Mouse (Mus musculus): ENCODE measurements around the gene Cyp4v3.
"Not testable (repeated sequence)": the region's sequence is repeated elsewhere in the genome, so short reads cannot be mapped to it uniquely, and the experiment has no call there.

Cyp4v3 gene

GRCm38 (mm10) chr8:45332685-45333409 lies at the start of gene Cyp4v3:
Cyp4v3 (minus strand) TSS chr8:45333216.
- peak; percentile 76 to 80 for DNase-seq (ENCODE audit: low spot score in 2 of 2)

GRCm38 (mm10) chr8:45381963-45382347 lies 48.9 kb upstream of the Cyp4v3 start, which contains the start of gene Fam149a:
Fam149a (minus strand) TSS chr8:45382291.
- DNase-seq (ENCODE audit: low spot score in 2 of 2), result no peak

GRCm38 (mm10) chr8:45381075-45381962 lies 48.3 kb upstream of the Cyp4v3 start:
- DNase-seq (ENCODE audit: low spot score in 2 of 2), result no peak

GRCm38 (mm10) chr8:45380598-45380997 lies 47.6 kb upstream of the Cyp4v3 start:
- no peak for DNase-seq (ENCODE audit: low spot score in 2 of 2)

GRCm38 (mm10) chr8:45374071-45374470 lies 41.1 kb upstream of the Cyp4v3 start:
- no peak for DNase-seq (ENCODE audit: low spot score in 2 of 2)

GRCm38 (mm10) chr8:45367154-45367553 lies 34.1 kb upstream of the Cyp4v3 start:
- peak; percentile 33 to 42 for DNase-seq (ENCODE audit: low spot score in 2 of 2)

- DNase-seq (ENCODE audit: low spot score in 2 of 2), result no peak
These were observed 30.2 kb upstream of the Cyp4v3 start for GRCm38 (mm10) chr8:45363220-45363619.

GRCm38 (mm10) chr8:45362323-45362722 lies 29.3 kb upstream of the Cyp4v3 start:
- DNase-seq (ENCODE audit: low spot score in 2 of 2), result no peak

GRCm38 (mm10) chr8:45359091-45359605 lies 26.1 kb upstream of the Cyp4v3 start:
- DNase-seq (ENCODE audit: low spot score in 2 of 2), result no peak

- no peak for DNase-seq (ENCODE audit: low spot score in 2 of 2)
These were observed 25.3 kb upstream of the Cyp4v3 start for GRCm38 (mm10) chr8:45358132-45358918.

GRCm38 (mm10) chr8:45355809-45356208 lies 22.8 kb upstream of the Cyp4v3 start:
- no peak for DNase-seq (ENCODE audit: low spot score in 2 of 2)

- DNase-seq (ENCODE audit: low spot score in 2 of 2), result peak in 1 of 2 experiments; percentile 22
These were observed 12.0 kb upstream of the Cyp4v3 start for GRCm38 (mm10) chr8:45345031-45345430.

GRCm38 (mm10) chr8:45344298-45344697 lies 11.3 kb upstream of the Cyp4v3 start:
- DNase-seq (ENCODE audit: low spot score in 2 of 2), result no peak

- no peak for DNase-seq (ENCODE audit: low spot score in 2 of 2)
These were observed 8.9 kb upstream of the Cyp4v3 start for GRCm38 (mm10) chr8:45341630-45342628.

- peak in 1 of 2 experiments; percentile 22 for DNase-seq (ENCODE audit: low spot score in 2 of 2)
These were observed 477 bp upstream of the Cyp4v3 start for GRCm38 (mm10) chr8:45333493-45333892.

- no peak for DNase-seq (ENCODE audit: low spot score in 2 of 2)
These were observed 2.2 kb downstream of the Cyp4v3 start for GRCm38 (mm10) chr8:45330856-45331255.

- no peak for DNase-seq (ENCODE audit: low spot score in 2 of 2)
These were observed 3.6 kb downstream of the Cyp4v3 start for GRCm38 (mm10) chr8:45329206-45329980.

GRCm38 (mm10) chr8:45327076-45327475 lies 5.9 kb downstream of the Cyp4v3 start:
- DNase-seq (ENCODE audit: low spot score in 2 of 2), result not testable (repeated sequence)

GRCm38 (mm10) chr8:45324151-45324550 lies 8.9 kb downstream of the Cyp4v3 start:
- no peak for DNase-seq (ENCODE audit: low spot score in 2 of 2)

- DNase-seq (ENCODE audit: low spot score in 2 of 2), result no peak
These were observed 11.7 kb downstream of the Cyp4v3 start for GRCm38 (mm10) chr8:45321365-45321764.

All from spleen, postnatal 36 days (tissue).